Mouse (Mus musculus): ENCODE measurements around the gene Derl3. TPM values are rescaled to one million over a fixed set of nuclear protein-coding genes. Genes with fewer than 3 reads are reported as not detected.
A peak's percentile ranks its signal among the peaks of the same experiment; 100 is the strongest.
"Not testable (repeated sequence)": the region's sequence is repeated elsewhere in the genome, so short reads cannot be mapped to it uniquely, and the experiment has no call there.

Gene Derl3
- polyA plus RNA-seq, 1 experiment: 1.0 TPM

DNA sequence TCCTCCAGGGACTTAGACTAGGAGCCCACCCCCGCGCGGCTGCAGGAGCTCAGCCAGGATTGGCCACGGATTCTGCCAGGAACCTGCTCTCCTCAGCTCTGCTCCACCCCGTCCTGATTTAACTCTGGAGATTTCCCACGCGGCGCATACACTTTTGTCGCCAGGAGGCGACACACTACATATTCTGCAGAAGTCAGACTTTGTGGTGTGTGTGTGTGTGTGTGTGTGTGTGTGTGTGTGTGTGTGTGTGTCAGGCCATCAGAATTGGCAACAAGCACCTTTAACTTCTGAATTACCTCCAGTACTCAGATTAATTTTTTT lies 10.0 kb upstream of the Derl3 start:
- no peak overlapping the region for H3K27ac ChIP-seq (ENCODE audit: insufficient read depth, low read depth, low read length)
- peaks cover 2% of the 10 kb centered on the region; the same call in 1 of the 2 replicates for H3K4me1 ChIP-seq (ENCODE audit: control insufficient read depth, insufficient read depth, low read length)
- H3K4me3 ChIP-seq (ENCODE audit: insufficient read depth, low read length): no peak overlapping the region
- TF ChIP-seq POLR2A (IDR thresholded peaks at IDR 0.05; ENCODE audit: borderline replicate concordance, low read depth, low read length): no peak
- TF ChIP-seq CTCF (IDR thresholded peaks at IDR 0.05; ENCODE audit: low read depth, low read length): peak; percentile 55; the same call in 1 of the 2 replicates

DNA sequence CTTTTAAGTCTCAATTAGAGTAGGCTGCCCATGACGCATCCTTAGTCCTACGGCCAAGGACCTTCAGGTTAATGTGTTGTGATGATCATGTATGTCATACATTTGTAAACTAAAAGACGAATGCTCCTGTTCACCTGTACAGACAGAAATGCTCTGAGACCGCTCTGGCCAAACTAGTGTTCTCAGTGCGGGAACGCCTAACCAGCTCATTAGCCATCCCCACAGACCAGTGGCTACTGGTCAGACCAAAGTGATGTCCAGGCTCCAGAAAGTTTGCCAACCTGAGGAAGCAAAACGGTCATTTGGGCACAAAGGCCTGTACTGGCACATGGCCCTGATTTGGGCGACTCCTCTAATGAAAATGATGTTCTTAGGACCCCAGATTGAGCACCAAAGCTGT lies 8.5 kb upstream of the Derl3 start:
- no peak for TF ChIP-seq POLR2A (IDR thresholded peaks at IDR 0.05; ENCODE audit: borderline replicate concordance, low read depth, low read length)
- TF ChIP-seq CTCF (IDR thresholded peaks at IDR 0.05; ENCODE audit: low read depth, low read length): no peak
- Histone ChIP-seq H3K4me1 (ENCODE audit: control insufficient read depth, insufficient read depth, low read length) (peaks cover 2% of the 10 kb centered on the region; the same call in 1 of the 2 replicates), H3K4me3 (ENCODE audit: insufficient read depth, low read length) (no peak overlapping the region), H3K27ac (ENCODE audit: insufficient read depth, low read depth, low read length) (no peak overlapping the region)

DNA sequence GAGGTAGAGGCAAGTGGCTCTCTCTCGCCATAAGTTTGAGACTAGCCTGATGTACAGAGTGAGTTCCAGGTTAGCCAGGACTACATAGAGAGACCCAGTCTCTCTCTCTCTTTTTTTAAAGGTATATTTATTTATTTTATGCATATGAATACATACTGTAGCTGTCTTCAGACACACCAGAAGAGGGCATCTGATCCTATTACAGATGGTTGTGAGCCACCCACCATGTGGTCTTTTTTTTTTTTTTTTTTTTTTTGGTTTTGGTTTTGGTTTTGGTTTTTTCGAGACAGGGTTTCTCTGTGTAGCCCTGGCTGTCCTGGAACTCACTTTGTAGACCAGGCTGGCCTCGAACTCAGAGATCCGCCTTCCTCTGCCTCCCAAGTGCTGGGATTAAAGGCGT lies 5.7 kb upstream of the Derl3 start:
- not testable (repeated sequence) for H3K4me1 ChIP-seq (ENCODE audit: control insufficient read depth, insufficient read depth, low read length); H3K27ac ChIP-seq (ENCODE audit: insufficient read depth, low read depth, low read length); H3K4me3 ChIP-seq (ENCODE audit: insufficient read depth, low read length)

DNA sequence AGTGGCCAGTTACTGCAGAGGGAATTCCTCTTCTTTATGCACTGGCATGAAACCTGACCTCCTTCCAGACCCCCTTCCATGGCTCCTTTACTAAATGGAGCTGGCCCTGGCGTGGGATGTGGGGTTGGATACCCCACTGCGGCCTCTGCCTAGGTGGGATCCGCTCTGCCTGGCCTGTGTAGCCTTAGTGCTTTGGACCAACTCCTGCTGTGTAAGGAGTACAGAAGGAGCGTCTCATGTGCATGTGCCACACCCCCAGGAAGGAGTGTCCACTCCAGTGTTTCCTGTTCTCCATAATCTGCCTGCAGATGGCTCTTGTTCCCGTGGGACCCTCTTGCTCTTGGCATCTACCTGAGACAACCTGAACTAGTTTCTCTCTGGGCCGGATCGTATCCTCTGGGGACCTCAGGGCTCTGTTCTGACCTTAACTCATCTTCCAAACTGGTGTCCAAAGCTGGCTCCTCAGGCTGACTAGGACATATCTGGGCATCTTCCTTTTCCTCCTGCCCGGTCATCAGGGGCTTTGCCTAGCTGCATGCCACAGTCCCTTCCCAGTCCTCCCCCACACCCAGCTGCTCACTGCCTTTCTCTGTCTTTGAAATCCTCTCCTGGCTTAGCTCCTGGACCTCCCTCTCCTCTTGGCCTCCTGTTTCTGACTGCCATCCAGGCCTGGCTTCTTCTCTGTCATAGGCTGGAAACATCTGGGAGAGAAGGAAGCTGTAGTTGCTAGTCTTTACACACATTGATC lies 3.6 kb upstream of the Derl3 start:
- TF ChIP-seq POLR2A (IDR thresholded peaks at IDR 0.05; ENCODE audit: borderline replicate concordance, low read depth, low read length) (no peak), CTCF (IDR thresholded peaks at IDR 0.05; ENCODE audit: low read depth, low read length) (no peak)
- no peak overlapping the region for H3K27ac ChIP-seq (ENCODE audit: insufficient read depth, low read depth, low read length)
- H3K4me3 ChIP-seq (ENCODE audit: insufficient read depth, low read length): no peak overlapping the region
- H3K4me1 ChIP-seq (ENCODE audit: control insufficient read depth, insufficient read depth, low read length): peaks cover 2% of the 10 kb centered on the region; the same call in 1 of the 2 replicates

DNA sequence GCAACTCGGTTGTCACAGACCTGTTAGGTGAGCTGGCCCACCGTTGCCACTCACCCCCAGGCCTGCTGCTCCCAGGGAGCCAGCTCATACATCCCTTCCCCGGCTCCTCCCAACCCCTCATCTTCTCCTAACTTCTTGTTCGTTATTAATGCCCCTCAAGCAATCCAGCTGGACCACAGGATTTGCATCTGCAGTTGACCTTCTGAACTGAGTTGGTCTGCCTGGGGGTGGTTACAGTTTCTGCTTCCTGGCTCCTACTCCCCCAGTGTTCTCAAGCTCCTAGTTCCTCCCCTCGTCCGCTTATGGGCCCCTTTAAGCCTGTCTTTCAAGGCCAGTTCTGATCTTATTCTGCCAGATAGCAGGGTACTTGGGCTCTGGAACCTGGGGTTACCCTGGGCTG lies 1.4 kb downstream of the Derl3 start:
- Histone ChIP-seq H3K27ac (ENCODE audit: insufficient read depth, low read depth, low read length) (no peak overlapping the region), H3K4me1 (ENCODE audit: control insufficient read depth, insufficient read depth, low read length) (peaks cover 7% of the 10 kb centered on the region; the same call in 1 of the 2 replicates), H3K4me3 (ENCODE audit: insufficient read depth, low read length) (no peak overlapping the region)
- TF ChIP-seq POLR2A (IDR thresholded peaks at IDR 0.05; ENCODE audit: borderline replicate concordance, low read depth, low read length) (no peak), CTCF (IDR thresholded peaks at IDR 0.05; ENCODE audit: low read depth, low read length) (no peak)

DNA sequence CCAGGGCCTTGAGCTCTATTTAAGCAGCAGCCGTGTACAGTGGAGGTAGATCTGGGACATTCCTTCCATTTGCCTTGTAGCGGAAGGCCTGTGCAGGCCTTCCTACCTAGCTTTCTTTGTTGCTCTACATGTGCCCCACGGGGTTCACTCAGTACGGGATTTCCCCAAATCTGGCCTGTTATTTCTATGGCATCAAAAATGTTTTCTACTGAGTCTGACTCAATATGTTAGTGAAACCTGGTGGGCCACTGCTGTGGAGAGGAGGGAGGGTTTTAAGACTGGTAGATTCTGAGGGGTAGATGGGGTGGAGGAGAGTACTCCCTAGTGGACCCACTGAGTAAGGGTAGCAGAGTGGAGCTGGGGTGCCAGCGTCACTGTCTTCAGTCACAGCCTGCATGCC lies 2.5 kb downstream of the Derl3 start:
- Histone ChIP-seq H3K27ac (ENCODE audit: insufficient read depth, low read depth, low read length) (no peak overlapping the region), H3K4me3 (ENCODE audit: insufficient read depth, low read length) (no peak overlapping the region), H3K4me1 (ENCODE audit: control insufficient read depth, insufficient read depth, low read length) (peaks cover 7% of the 10 kb centered on the region; the same call in 1 of the 2 replicates)
- TF ChIP-seq POLR2A (IDR thresholded peaks at IDR 0.05; ENCODE audit: borderline replicate concordance, low read depth, low read length) (no peak), CTCF (IDR thresholded peaks at IDR 0.05; ENCODE audit: low read depth, low read length) (no peak)

DNA sequence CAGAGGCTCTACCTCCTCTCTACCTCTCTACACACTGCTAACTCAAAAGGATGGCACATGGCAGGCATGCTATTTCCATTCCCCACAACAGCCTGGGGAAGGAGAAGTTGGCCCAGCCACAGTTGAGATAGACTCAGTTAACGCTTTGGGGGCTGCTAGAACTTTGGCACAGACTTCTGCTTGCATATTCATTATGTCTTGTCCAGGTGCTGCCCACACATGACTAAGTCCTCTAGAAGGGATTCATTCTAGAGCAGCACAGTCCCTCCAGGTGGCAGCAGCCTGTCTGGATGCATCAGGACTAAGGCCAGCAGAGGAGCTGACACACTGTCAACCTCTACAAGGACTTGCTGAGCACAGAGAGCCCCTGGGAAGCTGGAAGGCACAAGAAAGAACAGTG lies 3.0 kb downstream of the Derl3 start:
- Histone ChIP-seq H3K4me3 (ENCODE audit: insufficient read depth, low read length) (no peak overlapping the region), H3K4me1 (ENCODE audit: control insufficient read depth, insufficient read depth, low read length) (peaks cover 7% of the 10 kb centered on the region; the same call in 1 of the 2 replicates), H3K27ac (ENCODE audit: insufficient read depth, low read depth, low read length) (no peak overlapping the region)
- TF ChIP-seq CTCF (IDR thresholded peaks at IDR 0.05; ENCODE audit: low read depth, low read length): no peak
- TF ChIP-seq POLR2A (IDR thresholded peaks at IDR 0.05; ENCODE audit: borderline replicate concordance, low read depth, low read length): no peak

DNA sequence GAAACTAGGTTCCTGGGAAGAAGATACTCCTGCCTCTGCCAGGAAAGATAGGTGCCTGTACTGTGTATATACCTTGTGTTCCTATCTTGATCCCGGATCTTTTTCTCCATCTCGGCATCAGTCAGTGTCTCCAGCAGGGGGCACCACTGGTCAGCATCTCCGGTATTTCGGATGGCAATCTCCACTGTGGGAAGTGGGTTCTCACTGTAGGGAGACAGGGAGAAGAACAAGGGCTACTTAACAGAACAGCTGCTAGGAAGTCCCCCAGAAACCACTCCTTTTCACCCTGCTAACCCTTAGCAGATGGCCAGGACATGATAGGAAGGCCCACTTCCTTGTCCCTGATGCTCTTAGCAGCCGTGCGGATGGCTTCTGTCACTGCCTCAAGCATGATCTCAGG lies 4.2 kb downstream of the Derl3 start:
- H3K4me3 ChIP-seq (ENCODE audit: insufficient read depth, low read length): no peak overlapping the region
- no peak overlapping the region for H3K27ac ChIP-seq (ENCODE audit: insufficient read depth, low read depth, low read length)
- peaks cover 7% of the 10 kb centered on the region; the same call in 1 of the 2 replicates for H3K4me1 ChIP-seq (ENCODE audit: control insufficient read depth, insufficient read depth, low read length)
- TF ChIP-seq CTCF (IDR thresholded peaks at IDR 0.05; ENCODE audit: low read depth, low read length) (peak; percentile 72), POLR2A (IDR thresholded peaks at IDR 0.05; ENCODE audit: borderline replicate concordance, low read depth, low read length) (no peak)

GRCm38 (mm10) chr10:75898039-75898564 lies 4.9 kb downstream of the Derl3 start:
- Histone ChIP-seq H3K27ac (ENCODE audit: insufficient read depth, low read depth, low read length) (no peak overlapping the region), H3K4me1 (ENCODE audit: control insufficient read depth, insufficient read depth, low read length) (peaks cover 7% of the 10 kb centered on the region; the same call in 1 of the 2 replicates), H3K4me3 (ENCODE audit: insufficient read depth, low read length) (no peak overlapping the region)
- no peak for TF ChIP-seq CTCF (IDR thresholded peaks at IDR 0.05; ENCODE audit: low read depth, low read length)
- no peak for TF ChIP-seq POLR2A (IDR thresholded peaks at IDR 0.05; ENCODE audit: borderline replicate concordance, low read depth, low read length)

DNA sequence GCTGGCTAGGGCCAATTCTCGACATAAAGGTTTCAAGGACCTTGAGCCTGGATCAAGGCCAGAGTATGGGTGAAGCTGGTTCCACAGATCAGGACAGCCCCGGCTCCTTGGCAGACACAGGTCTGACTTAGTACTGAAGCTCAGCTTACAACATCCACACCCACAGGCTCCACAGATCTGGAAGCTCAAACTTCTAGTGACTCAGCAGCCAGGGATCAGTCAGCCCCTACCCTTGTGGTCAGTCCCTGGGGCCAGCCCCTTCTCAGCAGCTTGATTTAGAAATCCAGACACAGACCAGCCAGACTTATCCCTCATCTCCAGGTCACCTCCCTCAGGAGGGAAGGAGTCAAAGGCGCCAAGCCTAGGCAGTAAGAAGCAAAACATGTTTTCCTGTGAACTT lies 5.6 kb downstream of the Derl3 start:
- TF ChIP-seq CTCF (IDR thresholded peaks at IDR 0.05; ENCODE audit: low read depth, low read length): no peak
- TF ChIP-seq POLR2A (IDR thresholded peaks at IDR 0.05; ENCODE audit: borderline replicate concordance, low read depth, low read length): no peak
- Histone ChIP-seq H3K4me3 (ENCODE audit: insufficient read depth, low read length) (no peak overlapping the region), H3K4me1 (ENCODE audit: control insufficient read depth, insufficient read depth, low read length) (peaks cover 7% of the 10 kb centered on the region; the same call in 1 of the 2 replicates), H3K27ac (ENCODE audit: insufficient read depth, low read depth, low read length) (no peak overlapping the region)
